Mouse (Mus musculus): Measurements from ENCODE around the gene Stip1. TPM values are rescaled to one million over a fixed set of nuclear protein-coding genes. Genes with fewer than 3 reads are reported as not detected.
A peak's percentile ranks its signal among the peaks of the same experiment; 100 is the strongest.

Stip1 gene
- polyA plus RNA-seq, 2 experiments = 170 to 205 TPM

DNA sequence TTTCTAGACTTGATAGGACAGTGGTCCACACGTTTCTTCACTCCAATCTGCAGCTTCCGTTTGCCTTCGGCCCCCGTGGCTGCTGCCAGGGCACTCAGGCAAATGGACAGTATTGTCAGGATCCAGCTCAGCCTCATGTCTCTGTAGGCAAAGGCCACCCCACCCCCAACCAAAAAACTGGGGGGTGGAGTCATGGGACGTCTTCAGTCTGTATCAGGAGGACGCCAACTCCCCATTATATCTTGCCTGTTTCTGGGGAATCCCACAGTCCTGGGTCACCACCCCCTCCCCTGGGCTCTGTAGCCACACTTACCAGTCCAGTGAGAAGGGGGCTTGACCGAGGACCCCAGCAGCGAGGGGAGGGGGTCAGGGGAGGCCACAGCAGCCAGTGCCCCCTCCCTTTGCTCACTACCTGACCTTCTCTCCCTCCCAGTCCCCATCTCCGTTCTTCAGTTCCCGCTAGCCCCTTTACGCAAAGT lies 60.7 kb downstream of the Stip1 start:
- DNase-seq (ENCODE audit: low spot score) (no peak), ATAC-seq (ENCODE audit: low FRiP score, low read depth) (no peak)
- H3K4me2 ChIP-seq (replicated peaks; ENCODE audit: low read depth, low read length, severe bottlenecking) = peak overlapping the region; percentile 68
- H3K9ac ChIP-seq (ENCODE audit: low read depth, low read length, severe bottlenecking) = peak overlapping the region; percentile 55
- peak overlapping the region; percentile 52 for H3K27ac ChIP-seq (replicated peaks; ENCODE audit: low read depth, low read length)
- 11% methylated on average over 11 of the region's 11 CpGs for WGBS
- peaks cover 33% of the 10 kb centered on the region for H3K36me3 ChIP-seq (ENCODE audit: control insufficient read depth, insufficient read depth, low read length)
- H3K9me3 ChIP-seq (ENCODE audit: control insufficient read depth, low read length) = no peaks in the 10 kb centered on the region
- peaks cover 21% of the 10 kb centered on the region for H3K4me1 ChIP-seq (ENCODE audit: control insufficient read depth, insufficient read depth, low read length)
- TF ChIP-seq POLR2A (IDR thresholded peaks at IDR 0.05; ENCODE audit: borderline replicate concordance, extremely low read depth, insufficient read depth, insufficient read length) = no peak
- no peaks in the 10 kb centered on the region for H3K27me3 ChIP-seq (ENCODE audit: control insufficient read depth, insufficient read depth, low read length)
- peak overlapping the region; percentile 69 for H3K4me3 ChIP-seq (replicated peaks; ENCODE audit: low read length)

DNA sequence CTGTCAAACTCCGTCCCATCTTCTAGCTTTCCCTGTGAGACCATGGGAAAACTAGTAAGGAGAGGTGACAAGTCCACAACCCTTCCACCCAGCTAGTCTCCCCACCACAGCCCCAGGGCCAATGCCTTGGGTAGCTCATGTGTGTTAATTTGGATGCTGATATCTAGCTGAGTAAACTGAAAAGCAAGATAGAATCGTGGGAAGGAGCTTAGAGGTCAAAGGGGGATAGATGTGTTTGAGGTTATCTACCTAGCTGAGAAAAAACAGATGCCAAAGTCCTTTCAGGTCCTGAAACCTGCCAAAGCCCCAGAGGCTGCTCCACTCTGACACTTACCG lies 61.2 kb downstream of the Stip1 start:
- no peaks in the 10 kb centered on the region for H3K9me3 ChIP-seq (ENCODE audit: control insufficient read depth, low read length)
- TF ChIP-seq POLR2A (IDR thresholded peaks at IDR 0.05; ENCODE audit: borderline replicate concordance, extremely low read depth, insufficient read depth, insufficient read length) = no peak
- 41% methylated on average over 3 of the region's 3 CpGs for WGBS
- no peak overlapping the region for H3K9ac ChIP-seq (ENCODE audit: low read depth, low read length, severe bottlenecking)
- ATAC-seq (ENCODE audit: low FRiP score, low read depth) = no peak
- no peak for DNase-seq (ENCODE audit: low spot score)
- H3K27me3 ChIP-seq (ENCODE audit: control insufficient read depth, insufficient read depth, low read length) = no peaks in the 10 kb centered on the region
- H3K36me3 ChIP-seq (ENCODE audit: control insufficient read depth, insufficient read depth, low read length) = peaks cover 29% of the 10 kb centered on the region
- peak overlapping the region; percentile 69 for H3K4me3 ChIP-seq (replicated peaks; ENCODE audit: low read length)
- H3K4me1 ChIP-seq (ENCODE audit: control insufficient read depth, insufficient read depth, low read length) = peaks cover 21% of the 10 kb centered on the region
- no peak overlapping the region for H3K27ac ChIP-seq (replicated peaks; ENCODE audit: low read depth, low read length)
- peak overlapping the region; percentile 68 for H3K4me2 ChIP-seq (replicated peaks; ENCODE audit: low read depth, low read length, severe bottlenecking)

DNA sequence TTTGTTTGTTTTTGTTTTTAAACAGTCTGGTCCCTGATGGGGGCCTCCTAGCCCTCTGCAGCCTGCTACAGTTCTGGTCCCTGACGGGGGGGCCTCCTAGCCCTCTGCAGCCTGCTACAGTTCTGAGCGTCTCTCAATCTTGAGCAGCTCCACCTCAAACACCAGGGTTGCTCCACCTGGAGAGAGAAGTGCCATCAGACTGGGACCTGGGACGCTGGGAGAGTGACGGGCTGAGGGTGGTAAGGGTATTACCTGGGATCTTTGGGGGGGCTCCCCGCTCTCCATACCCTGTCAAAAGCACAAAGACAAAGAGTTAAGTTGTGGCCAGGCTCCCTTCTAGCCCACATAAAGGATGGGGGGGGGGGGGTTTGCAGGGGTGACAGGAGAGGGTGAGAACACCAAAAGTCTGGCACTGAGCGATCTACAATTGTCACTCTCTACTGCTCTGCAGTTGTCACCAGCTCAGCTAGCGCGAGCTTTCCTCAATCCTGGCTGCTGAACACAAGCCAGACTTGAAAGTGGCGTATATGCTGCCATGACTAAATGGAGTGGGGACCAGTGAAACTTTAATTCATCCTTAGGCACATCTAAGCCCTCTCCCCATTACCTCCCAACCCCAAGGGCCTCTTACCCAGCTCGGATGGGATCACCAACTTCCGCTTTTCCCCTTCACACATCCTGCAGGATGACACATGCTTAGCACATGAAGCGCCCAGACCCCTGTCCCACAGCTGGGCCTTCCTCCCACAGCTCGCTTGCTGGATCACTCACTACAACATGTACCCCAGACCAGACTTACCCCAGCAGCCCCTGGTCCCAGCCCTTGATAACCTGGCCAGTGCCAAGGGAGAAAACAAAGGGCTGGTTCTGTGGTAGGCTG lies 61.8 kb downstream of the Stip1 start:
- Histone ChIP-seq H3K27me3 (ENCODE audit: control insufficient read depth, insufficient read depth, low read length) (no peaks in the 10 kb centered on the region), H3K36me3 (ENCODE audit: control insufficient read depth, insufficient read depth, low read length) (peaks cover 24% of the 10 kb centered on the region), H3K9me3 (ENCODE audit: control insufficient read depth, low read length) (no peaks in the 10 kb centered on the region), H3K27ac (replicated peaks; ENCODE audit: low read depth, low read length) (no peak overlapping the region), H3K4me3 (replicated peaks; ENCODE audit: low read length) (peak overlapping the region; percentile 69), H3K4me2 (replicated peaks; ENCODE audit: low read depth, low read length, severe bottlenecking) (peak overlapping the region; percentile 68; the same call in 1 of the 2 replicates), H3K4me1 (ENCODE audit: control insufficient read depth, insufficient read depth, low read length) (peaks cover 21% of the 10 kb centered on the region), H3K9ac (ENCODE audit: low read depth, low read length, severe bottlenecking) (no peak overlapping the region)
- DNase-seq (ENCODE audit: low spot score) (no peak), ATAC-seq (ENCODE audit: low FRiP score, low read depth) (no peak)
- TF ChIP-seq POLR2A (IDR thresholded peaks at IDR 0.05; ENCODE audit: borderline replicate concordance, extremely low read depth, insufficient read depth, insufficient read length) = no peak
- WGBS = 83% methylated on average over 13 of the region's 13 CpGs

- ATAC-seq (ENCODE audit: low FRiP score, low read depth) = no peak
Observed at GRCm38 (mm10) chr19:6975537-6976521, 63.9 kb downstream of the Stip1 start, which contains the start of gene Plcb3. Gene Plcb3 (minus strand): TSS chr19:6976470.

More at GRCm38 (mm10) chr19:6975537-6976521, 63.9 kb downstream of the Stip1 start, which contains the start of gene Plcb3:
- peak within 1 kb of the TSS; percentile 87 for H3K27ac ChIP-seq (replicated peaks; ENCODE audit: low read depth, low read length)
- TF ChIP-seq POLR2A (IDR thresholded peaks at IDR 0.05; ENCODE audit: borderline replicate concordance, extremely low read depth, insufficient read depth, insufficient read length) = no peak
- H3K36me3 ChIP-seq (ENCODE audit: control insufficient read depth, insufficient read depth, low read length) = peaks cover 14% of the 10 kb centered on the region; the same call in 1 of the 2 replicates
- DNase-seq (ENCODE audit: low spot score) = peak; percentile 78
- peak within 1 kb of the TSS; percentile 86 for H3K4me2 ChIP-seq (replicated peaks; ENCODE audit: low read depth, low read length, severe bottlenecking)
- peaks cover 15% of the 10 kb centered on the region for H3K4me1 ChIP-seq (ENCODE audit: control insufficient read depth, insufficient read depth, low read length)
- 1% methylated on average over 16 of the region's 16 CpGs for WGBS
- H3K9me3 ChIP-seq (ENCODE audit: control insufficient read depth, low read length) = no peaks in the 10 kb centered on the region
- peak within 1 kb of the TSS; percentile 69 for H3K9ac ChIP-seq (ENCODE audit: low read depth, low read length, severe bottlenecking)
- H3K4me3 ChIP-seq (replicated peaks; ENCODE audit: low read length) = peak within 1 kb of the TSS; percentile 67
- no peaks in the 10 kb centered on the region for H3K27me3 ChIP-seq (ENCODE audit: control insufficient read depth, insufficient read depth, low read length)

Data from limb, embryonic 14.5 days (tissue).